Mouse (Mus musculus) forebrain, embryonic 16.5 days (tissue): ENCODE measurements around the gene Plcl1. TPM values are rescaled to one million over a fixed set of nuclear protein-coding genes. Genes with fewer than 3 reads are reported as not detected.

ENCODE experiments used
- ATAC-seq: fragments of 200-750 bp; cut with Nextera tagmentation; 2 replicates; pipeline ENCODE4 v1.8.0; 2017; ENCODE audit warnings: mild to moderate bottlenecking, moderate library complexity
- H3K27ac ChIP-seq: fragments of 300-500 bp; sonication (generic); 2 replicates; pipeline ENCODE4 v1.5.1; 2014; ENCODE audit warnings: low read length, control low read depth
- H3K27me3 ChIP-seq: fragments of 300-500 bp; sonication (generic); replicated peaks from 2 replicates; pipeline ENCODE4 v1.6.1; 2014; ENCODE audit warnings: low read length; ENCODE audit not compliant: control insufficient read depth, insufficient read depth
- H3K36me3 ChIP-seq: fragments of 300-500 bp; sonication (generic); 2 replicates; pipeline ENCODE4 v1.6.1; 2014; ENCODE audit not compliant: control insufficient read depth, insufficient read depth
- H3K4me1 ChIP-seq: fragments of 300-500 bp; sonication (generic); replicated peaks from 2 replicates; pipeline ENCODE4 v1.6.1; 2014; ENCODE audit warnings: low read length; ENCODE audit not compliant: control insufficient read depth, insufficient read depth
- H3K4me2 ChIP-seq: fragments of 300-500 bp; sonication (generic); 2 replicates; pipeline ENCODE4 v1.6.1; 2014; ENCODE audit warnings: mild to moderate bottlenecking, low read length, control low read depth
- H3K4me3 ChIP-seq: fragments of 300-500 bp; sonication (generic); replicated peaks from 2 replicates; pipeline ENCODE4 v1.5.1; 2014; ENCODE audit warnings: mild to moderate bottlenecking, low read length, control low read depth
- H3K9ac ChIP-seq: fragments of 300-500 bp; sonication (generic); replicated peaks from 2 replicates; pipeline ENCODE4 v1.6.1; 2014; ENCODE audit warnings: low read depth, low read length, control low read depth
- H3K9me3 ChIP-seq: fragments of 300-500 bp; sonication (generic); 2 replicates; pipeline ENCODE4 v1.6.1; 2016; ENCODE audit warnings: low read length; ENCODE audit not compliant: control insufficient read depth
- WGBS: fragments of 180-500 bp; shearing (Covaris S2); extraction: QIAGEN DNeasy Blood & Tissue Kit; methylation state at CpG from one replicate; pipeline ENCODE4 v1.1.7; 2014; 5-methylcytosine and 5-hydroxymethylcytosine counted together
- polyA plus RNA-seq: library from polyadenylated mRNA; unstranded; fragments of >200 nt; fragmentation: Nextera tagmentation; extraction: Ambion mirVana; gene quantifications from 2 replicates; pipeline ENCODE4 v1.2.1, GENCODE M21; 2015

Plcl1 gene
- polyA plus RNA-seq, 1 experiment from 2014 or later, result 5.0 TPM

GRCm38 (mm10) chr1:55528547-55529304 lies 123.0 kb downstream of the Plcl1 start:
- Histone ChIP-seq H3K4me2 (no peak overlapping the region), H3K9ac (no peak overlapping the region), H3K4me1 (peaks cover 4% of the 10 kb centered on the region; the same call in 1 of the 2 replicates), H3K9me3 (no peaks in the 10 kb centered on the region), H3K36me3 (no peaks in the 10 kb centered on the region), H3K27ac (no peak overlapping the region), H3K4me3 (no peak overlapping the region), H3K27me3 (no peaks in the 10 kb centered on the region)
- ATAC-seq, result peak; percentile 45; the same call in 1 of the 2 replicates
- 67% methylated on average over 7 of the region's 7 CpGs for WGBS

- Histone ChIP-seq H3K27ac (no peak overlapping the region), H3K36me3 (no peaks in the 10 kb centered on the region), H3K4me2 (no peak overlapping the region), H3K4me1 (peaks cover 3% of the 10 kb centered on the region; the same call in 1 of the 2 replicates), H3K9me3 (no peaks in the 10 kb centered on the region), H3K4me3 (no peak overlapping the region), H3K27me3 (no peaks in the 10 kb centered on the region), H3K9ac (no peak overlapping the region)
- 96% methylated on average over 1 of the region's 1 CpGs for WGBS
- no peak for ATAC-seq
Measured at GRCm38 (mm10) chr1:55533823-55534222, 128.1 kb downstream of the Plcl1 start.

- no peak for ATAC-seq
- Histone ChIP-seq H3K4me3 (no peak overlapping the region), H3K36me3 (no peaks in the 10 kb centered on the region), H3K9ac (no peak overlapping the region), H3K4me1 (no peaks in the 10 kb centered on the region), H3K9me3 (no peaks in the 10 kb centered on the region), H3K27me3 (no peaks in the 10 kb centered on the region), H3K4me2 (no peak overlapping the region), H3K27ac (no peak overlapping the region)
- 87% methylated on average over 3 of the region's 3 CpGs for WGBS
Measured at GRCm38 (mm10) chr1:55554405-55554804, 148.7 kb downstream of the Plcl1 start.

- Histone ChIP-seq H3K4me1 (peaks cover 4% of the 10 kb centered on the region; the same call in 1 of the 2 replicates), H3K27me3 (no peaks in the 10 kb centered on the region), H3K4me3 (no peak overlapping the region), H3K9me3 (no peaks in the 10 kb centered on the region), H3K9ac (no peak overlapping the region), H3K27ac (no peak overlapping the region), H3K4me2 (no peak overlapping the region), H3K36me3 (no peaks in the 10 kb centered on the region)
- 90% methylated on average over 7 of the region's 7 CpGs for WGBS
- ATAC-seq, result no peak
Measured at GRCm38 (mm10) chr1:55557960-55558359, 152.2 kb downstream of the Plcl1 start.

GRCm38 (mm10) chr1:55558409-55558808 lies 152.7 kb downstream of the Plcl1 start:
- WGBS, result 84% methylated on average over 1 of the region's 1 CpGs
- no peak overlapping the region for H3K4me3 ChIP-seq
- H3K4me1 ChIP-seq, result peaks cover 4% of the 10 kb centered on the region; the same call in 1 of the 2 replicates

GRCm38 (mm10) chr1:55559998-55560397 lies 154.3 kb downstream of the Plcl1 start:
- ATAC-seq, result peak; percentile 77
- WGBS, result 57% methylated on average over 9 of the region's 9 CpGs
- Histone ChIP-seq H3K4me1 (peaks cover 4% of the 10 kb centered on the region; the same call in 1 of the 2 replicates), H3K4me2 (no peak overlapping the region), H3K36me3 (no peaks in the 10 kb centered on the region), H3K9me3 (no peaks in the 10 kb centered on the region), H3K9ac (no peak overlapping the region), H3K27me3 (no peaks in the 10 kb centered on the region), H3K4me3 (no peak overlapping the region), H3K27ac (no peak overlapping the region)

More at GRCm38 (mm10) chr1:55558409-55558808, 152.7 kb downstream of the Plcl1 start:
- Histone ChIP-seq H3K27ac (no peak overlapping the region), H3K9ac (no peak overlapping the region), H3K36me3 (no peaks in the 10 kb centered on the region), H3K9me3 (no peaks in the 10 kb centered on the region), H3K27me3 (no peaks in the 10 kb centered on the region), H3K4me2 (no peak overlapping the region)
- no peak for ATAC-seq

GRCm38 (mm10) chr1:55565933-55566332 lies 160.2 kb downstream of the Plcl1 start:
- ATAC-seq, result no peak
- Histone ChIP-seq H3K4me3 (no peak overlapping the region), H3K27ac (no peak overlapping the region), H3K36me3 (no peaks in the 10 kb centered on the region), H3K9me3 (no peaks in the 10 kb centered on the region), H3K4me2 (no peak overlapping the region), H3K9ac (no peak overlapping the region), H3K27me3 (no peaks in the 10 kb centered on the region), H3K4me1 (no peaks in the 10 kb centered on the region)
- 73% methylated on average over 6 of the region's 6 CpGs for WGBS

GRCm38 (mm10) chr1:55567801-55568360 lies 162.2 kb downstream of the Plcl1 start:
- Histone ChIP-seq H3K27me3 (no peaks in the 10 kb centered on the region), H3K4me1 (no peaks in the 10 kb centered on the region), H3K36me3 (no peaks in the 10 kb centered on the region), H3K9ac (no peak overlapping the region), H3K4me2 (no peak overlapping the region), H3K27ac (no peak overlapping the region), H3K4me3 (no peak overlapping the region), H3K9me3 (no peaks in the 10 kb centered on the region)
- no peak for ATAC-seq
- WGBS, result 67% methylated on average over 5 of the region's 5 CpGs

GRCm38 (mm10) chr1:55570225-55570624 lies 164.5 kb downstream of the Plcl1 start:
- Histone ChIP-seq H3K4me3 (no peak overlapping the region), H3K36me3 (no peaks in the 10 kb centered on the region), H3K4me2 (no peak overlapping the region), H3K27ac (no peak overlapping the region), H3K9me3 (no peaks in the 10 kb centered on the region), H3K4me1 (no peaks in the 10 kb centered on the region), H3K27me3 (no peaks in the 10 kb centered on the region), H3K9ac (no peak overlapping the region)
- WGBS, result 67% methylated on average over 5 of the region's 5 CpGs
- no peak for ATAC-seq
